Mouse (Mus musculus) liver, embryonic 14.5 days (tissue): Measurements from ENCODE around the gene Lrrc4c. TPM values are rescaled to one million over a fixed set of nuclear protein-coding genes. Genes with fewer than 3 reads are reported as not detected.

Experiments used
- ATAC-seq: fragments of 200-750 bp; cut with Nextera tagmentation; 2 replicates; pipeline ENCODE4 v1.8.0; 2017; ENCODE audit warnings: moderate number of reproducible peaks, mild to moderate bottlenecking, moderate library complexity; ENCODE audit not compliant: insufficient read depth
- DNase-seq, 3 experiments: peaks; one replicate each; pipeline ENCODE4 v3.0.0-alpha.2; 2012 to 2013; ENCODE audit warnings: low read depth in 3 of 3, low spot score in 3 of 3
- H3K27ac ChIP-seq: fragments of 300-500 bp; sonication (generic); 2 replicates; pipeline ENCODE4 v1.5.1; 2014; ENCODE audit warnings: moderate library complexity, mild to moderate bottlenecking, control low read depth, inconsistent platforms
- H3K27me3 ChIP-seq: fragments of 300-500 bp; sonication (generic); 2 replicates; pipeline ENCODE4 v1.6.1; 2014; ENCODE audit warnings: mild to moderate bottlenecking, low read length, moderate library complexity; ENCODE audit not compliant: control insufficient read depth, insufficient read depth
- H3K36me3 ChIP-seq: fragments of 300-500 bp; sonication (generic); replicated peaks from 2 replicates; pipeline ENCODE4 v1.6.1; 2014; ENCODE audit warnings: low read depth; ENCODE audit not compliant: control insufficient read depth, insufficient read depth
- H3K4me1 ChIP-seq, 2 experiments: fragments of 200-500 bp in 1 of 2; fragments of 300-500 bp in 1 of 2; sonication (generic) in 1 of 2; replicated peaks; 2 replicates each; pipeline ENCODE4 v1.6.1; 2012 to 2014; ENCODE audit warnings: antibody characterized with exemption in 1 of 2, inconsistent platforms in 1 of 2, low read length in 1 of 2; ENCODE audit not compliant: control insufficient read depth in 2 of 2, insufficient read depth in 2 of 2
- H3K4me2 ChIP-seq: fragments of 300-500 bp; sonication (generic); 2 replicates; pipeline ENCODE4 v1.6.1; 2014; ENCODE audit warnings: low read depth, mild to moderate bottlenecking, control low read depth, moderate library complexity
- H3K4me3 ChIP-seq, 2 experiments: fragments of 200-500 bp in 1 of 2; fragments of 300-500 bp in 1 of 2; sonication (generic) in 1 of 2; 2 replicates each; pipeline ENCODE4 v1.5.1; 2012 to 2014; ENCODE audit warnings: low read depth in 2 of 2, low read length in 2 of 2, mild to moderate bottlenecking in 2 of 2, control low read depth in 1 of 2, inconsistent platforms in 1 of 2, moderate library complexity in 1 of 2; ENCODE audit not compliant: insufficient read depth in 1 of 2
- H3K9ac ChIP-seq: fragments of 300-500 bp; sonication (generic); replicated peaks from 2 replicates; pipeline ENCODE4 v1.6.1; 2014; ENCODE audit warnings: mild to moderate bottlenecking, control low read depth, moderate library complexity
- H3K9me3 ChIP-seq: fragments of 300-500 bp; sonication (generic); 2 replicates; pipeline ENCODE4 v1.6.1; 2016; ENCODE audit warnings: low read length, mixed read lengths; ENCODE audit not compliant: control insufficient read depth
- CTCF ChIP-seq: IDR thresholded peaks from 2 replicates; pipeline ENCODE4 v1.5.1; 2016; ENCODE audit warnings: antibody characterized with exemption, low read depth, control low read depth
- EP300 ChIP-seq: IDR thresholded peaks from 2 replicates; pipeline ENCODE4 v1.6.1; 2016; ENCODE audit warnings: antibody characterized with exemption, low read depth
- WGBS: fragments of 180-500 bp; shearing (Covaris S2); extraction: QIAGEN DNeasy Blood & Tissue Kit; methylation state at CpG from one replicate; pipeline ENCODE4 v1.1.7; 2014; ENCODE audit not compliant: insufficient replicate concordance; 5-methylcytosine and 5-hydroxymethylcytosine counted together
- polyA plus RNA-seq, 2 experiments: library from polyadenylated mRNA; depleted of rRNA in 1 of 2; stranded (reverse) in 1 of 2; unstranded in 1 of 2; fragments of >200 nt; fragmentation: Nextera tagmentation in 1 of 2; extraction: Ambion mirVana in 1 of 2; gene quantifications; 2 replicates each; pipeline versions ENCODE4 v1.2.1 to v1.2.3; 2012 to 2014

Gene Lrrc4c
- polyA plus RNA-seq, 2 experiments = 0.04 to 0.19 TPM

GRCm38 (mm10) chr2:97484990-97485389 lies 1167.0 kb downstream of the Lrrc4c start:
- H3K4me3 ChIP-seq = no peak overlapping the region
- no peak overlapping the region for H3K9ac ChIP-seq
- H3K36me3 ChIP-seq = no peaks in the 10 kb centered on the region
- no peak for TF ChIP-seq CTCF
- TF ChIP-seq EP300 = no peak
- H3K4me1 ChIP-seq = no peaks in the 10 kb centered on the region
- H3K27me3 ChIP-seq = no peaks in the 10 kb centered on the region
- 50% methylated on average over 1 of the region's 1 CpGs for WGBS
- no peak overlapping the region for H3K4me2 ChIP-seq
- no peak overlapping the region for H3K27ac ChIP-seq
- no peak for ATAC-seq
- DNase-seq = no peak
- H3K9me3 ChIP-seq = no peaks in the 10 kb centered on the region

DNA sequence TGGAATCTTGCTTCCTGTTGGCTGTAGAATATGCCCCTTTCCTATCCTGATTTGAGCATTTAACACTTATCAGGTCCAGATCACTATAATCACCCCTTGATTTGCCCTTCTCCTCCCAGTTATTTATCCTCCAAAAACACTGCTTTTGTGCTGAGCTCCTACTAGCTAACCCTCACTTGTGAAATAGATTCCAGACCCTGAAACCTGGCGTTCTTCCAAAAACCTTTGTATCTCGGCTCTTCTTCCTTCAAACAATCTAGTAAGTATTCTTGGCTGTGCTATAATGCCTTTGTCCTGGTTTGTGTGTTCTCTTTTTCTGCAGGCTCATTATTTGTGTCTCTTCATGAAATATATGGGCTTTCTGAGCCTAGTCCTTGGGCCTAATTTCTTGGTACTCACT lies 1167.6 kb downstream of the Lrrc4c start:
- H3K9me3 ChIP-seq = no peaks in the 10 kb centered on the region
- no peak overlapping the region for H3K4me2 ChIP-seq
- TF ChIP-seq CTCF (no peak), EP300 (no peak)
- no peak for DNase-seq
- no peaks in the 10 kb centered on the region for H3K27me3 ChIP-seq
- H3K9ac ChIP-seq = no peak overlapping the region
- H3K4me3 ChIP-seq = no peak overlapping the region
- H3K4me1 ChIP-seq = no peaks in the 10 kb centered on the region
- no peaks in the 10 kb centered on the region for H3K36me3 ChIP-seq
- no peak for ATAC-seq
- 62% methylated on average over 2 of the region's 2 CpGs for WGBS
- no peak overlapping the region for H3K27ac ChIP-seq

- Histone ChIP-seq H3K4me1 (no peaks in the 10 kb centered on the region), H3K9me3 (no peaks in the 10 kb centered on the region), H3K9ac (no peak overlapping the region), H3K27me3 (no peaks in the 10 kb centered on the region), H3K36me3 (no peaks in the 10 kb centered on the region), H3K4me2 (no peak overlapping the region), H3K27ac (no peak overlapping the region), H3K4me3 (no peak overlapping the region)
- ATAC-seq (no peak), DNase-seq (no peak)
- TF ChIP-seq CTCF (no peak), EP300 (no peak)
- WGBS = 53% methylated on average over 5 of the region's 5 CpGs
Measured at GRCm38 (mm10) chr2:97487567-97487966, 1169.6 kb downstream of the Lrrc4c start.

- no peak overlapping the region for H3K27ac ChIP-seq
- ATAC-seq (no peak), DNase-seq (no peak)
- no peak overlapping the region for H3K4me2 ChIP-seq
- TF ChIP-seq CTCF (no peak), EP300 (no peak)
- no peak overlapping the region for H3K9ac ChIP-seq
- no peaks in the 10 kb centered on the region for H3K9me3 ChIP-seq
- H3K27me3 ChIP-seq = no peaks in the 10 kb centered on the region
- no peaks in the 10 kb centered on the region for H3K4me1 ChIP-seq
- no peaks in the 10 kb centered on the region for H3K36me3 ChIP-seq
- no peak overlapping the region for H3K4me3 ChIP-seq
Measured at GRCm38 (mm10) chr2:97497069-97497468, 1179.1 kb downstream of the Lrrc4c start.

- H3K27me3 ChIP-seq = no peaks in the 10 kb centered on the region
- H3K9me3 ChIP-seq = no peaks in the 10 kb centered on the region
- WGBS = 57% methylated on average over 1 of the region's 1 CpGs
- no peak overlapping the region for H3K9ac ChIP-seq
- H3K4me3 ChIP-seq = no peak overlapping the region
- H3K27ac ChIP-seq = no peak overlapping the region
- H3K4me2 ChIP-seq = no peak overlapping the region
- ATAC-seq (no peak), DNase-seq (no peak)
- no peak for TF ChIP-seq EP300
- TF ChIP-seq CTCF = no peak
- no peaks in the 10 kb centered on the region for H3K36me3 ChIP-seq
- H3K4me1 ChIP-seq = no peaks in the 10 kb centered on the region
Measured at GRCm38 (mm10) chr2:97502501-97502900, 1184.5 kb downstream of the Lrrc4c start.
